Mouse (Mus musculus) c-Kit-positive CD71-positive TER-119-positive erythroid progenitor cells, embryonic 14.5 days (primary cell): ENCODE measurements at regions not wholly inside any gene's neighbourhood (a gene's known extent, or its start where the extent isn't known, plus 50 kb on each side); places are given as distances from the start of the nearest gene placed in this dataset.

Source experiments
- DNase-seq: peaks from one replicate; pipeline ENCODE4 v3.0.0-alpha.2; 2013; ENCODE audit warnings: low spot score

DNA sequence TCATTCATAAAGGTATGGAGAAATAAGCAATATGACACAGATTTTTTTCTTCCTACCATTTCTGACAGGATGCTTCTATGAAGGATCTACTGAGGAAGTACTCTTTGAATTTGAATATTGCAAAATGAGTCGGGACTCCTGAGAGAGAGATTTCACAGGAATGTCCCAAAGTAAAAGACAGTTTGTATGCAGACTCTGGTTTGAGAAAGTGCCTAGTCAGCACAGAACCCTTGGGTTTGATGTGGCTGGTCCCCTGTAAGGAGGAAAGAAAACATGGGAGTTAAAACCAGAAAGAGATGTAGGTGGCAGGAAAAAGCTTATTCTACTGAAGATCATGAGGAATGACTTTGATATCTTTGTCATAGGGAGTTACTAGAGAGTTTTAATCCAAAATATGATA is 405.6 kb upstream of the Klf4 start:
- no peak for DNase-seq

- no peak for DNase-seq
Observed at GRCm38 (mm10) chr4:55929141-55929782, 397.0 kb upstream of the Klf4 start.

- DNase-seq, result no peak
Observed at GRCm38 (mm10) chr4:55928670-55929069, 396.4 kb upstream of the Klf4 start.

GRCm38 (mm10) chr4:55928196-55928595 is 395.9 kb upstream of the Klf4 start:
- no peak for DNase-seq

DNA sequence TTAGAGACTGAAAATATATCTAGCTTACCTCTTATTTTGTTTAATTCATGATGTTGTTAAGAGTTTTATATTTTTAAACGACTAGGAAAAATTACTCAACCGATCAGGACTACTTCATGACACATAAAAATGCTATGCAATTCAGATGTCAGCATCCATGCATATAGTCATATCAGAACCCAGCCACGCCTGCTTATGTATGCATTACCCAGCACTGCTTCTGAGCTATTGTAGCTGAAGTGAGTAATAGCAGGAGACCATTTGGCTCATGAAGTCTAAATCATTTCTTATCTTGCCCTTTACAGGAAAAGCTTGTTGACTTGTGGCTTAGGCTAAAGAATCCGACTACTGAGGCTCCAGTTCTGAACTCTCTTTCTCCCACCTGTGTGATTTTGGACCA is 395.1 kb upstream of the Klf4 start:
- DNase-seq, result no peak

DNA sequence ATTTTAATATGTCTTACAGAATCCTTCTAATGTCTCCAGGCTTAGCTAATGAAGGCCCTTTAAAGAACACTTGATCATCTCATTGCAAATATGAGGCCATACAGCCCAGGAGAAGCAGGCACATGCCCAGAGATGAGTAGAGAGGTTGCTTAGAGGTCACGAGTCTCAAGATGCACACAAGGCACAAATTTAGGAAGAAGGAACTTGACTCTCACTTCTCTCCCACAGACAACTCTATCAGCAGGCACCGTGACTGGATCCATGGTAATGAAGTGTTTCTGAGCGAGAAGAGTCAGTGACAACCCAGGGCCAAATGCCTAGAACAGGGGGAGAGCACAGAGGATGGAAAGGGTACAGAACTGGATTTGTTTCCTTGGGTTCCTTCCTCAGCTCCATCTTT is 392.7 kb upstream of the Klf4 start:
- no peak for DNase-seq

GRCm38 (mm10) chr4:55921217-55921616 is 389.0 kb upstream of the Klf4 start:
- DNase-seq, result no peak

GRCm38 (mm10) chr4:55894116-55894885 is 362.0 kb upstream of the Klf4 start:
- DNase-seq, result no peak

DNA sequence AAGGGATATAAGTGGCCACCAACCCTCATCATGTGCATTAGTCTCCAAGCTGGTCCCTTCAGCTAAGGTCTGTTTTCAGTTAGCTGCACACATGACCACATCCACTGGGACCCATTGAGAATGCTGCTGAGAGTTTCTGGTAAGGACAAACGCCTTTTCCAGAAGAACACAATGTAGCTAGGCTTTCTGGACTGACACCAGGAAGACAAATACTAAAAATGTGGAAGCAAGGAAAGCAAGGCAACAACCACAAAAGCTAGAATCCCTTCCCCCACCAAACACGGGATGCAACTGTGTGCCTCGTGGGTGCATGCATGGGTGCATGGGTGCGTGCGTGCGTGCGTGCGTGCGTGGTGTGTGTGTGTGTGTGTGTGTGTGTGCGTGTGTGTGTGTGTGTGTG is 359.4 kb upstream of the Klf4 start:
- DNase-seq, result no peak

DNA sequence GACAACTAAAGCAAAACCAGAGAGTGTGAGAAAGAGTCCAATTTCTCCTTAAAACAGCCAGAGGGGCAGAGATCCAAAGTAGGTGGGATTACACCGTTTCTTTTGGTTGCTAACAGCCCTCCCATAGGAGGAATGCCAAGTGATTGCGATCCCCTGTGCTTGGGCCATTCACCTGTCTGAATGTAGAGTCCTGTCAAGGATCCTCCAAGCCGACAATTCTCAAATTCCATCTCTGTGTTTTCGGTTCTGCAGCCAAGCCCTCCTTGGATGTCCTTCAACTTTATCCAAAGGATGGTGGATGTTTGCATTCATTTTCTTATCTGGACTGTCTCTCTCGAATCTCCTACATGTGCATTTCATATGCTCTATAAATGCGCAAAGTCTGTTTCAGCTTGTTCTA is 355.3 kb upstream of the Klf4 start:
- DNase-seq, result no peak

DNA sequence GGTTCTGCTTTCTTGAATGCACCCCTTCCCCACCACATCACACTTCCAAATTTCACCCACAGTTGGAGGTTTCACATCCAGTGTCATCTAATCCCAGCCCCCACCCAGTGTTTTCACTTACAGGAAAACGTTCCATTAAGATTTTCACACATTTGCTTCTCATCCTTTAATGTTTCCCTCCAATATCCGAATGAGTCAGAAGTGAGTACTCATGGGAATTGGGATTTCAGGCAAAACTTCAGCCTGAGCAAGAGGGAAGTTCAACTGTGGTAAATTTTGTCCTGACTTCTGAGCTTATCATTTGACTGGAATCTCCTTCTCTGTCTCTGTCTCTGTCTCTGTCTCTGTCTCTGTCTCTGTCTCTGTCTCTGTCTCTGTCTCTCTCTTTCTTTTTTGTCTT is 350.3 kb upstream of the Klf4 start:
- no peak for DNase-seq

- DNase-seq, result no peak
Observed at GRCm38 (mm10) chr4:55875304-55875703, 343.0 kb upstream of the Klf4 start.

DNA sequence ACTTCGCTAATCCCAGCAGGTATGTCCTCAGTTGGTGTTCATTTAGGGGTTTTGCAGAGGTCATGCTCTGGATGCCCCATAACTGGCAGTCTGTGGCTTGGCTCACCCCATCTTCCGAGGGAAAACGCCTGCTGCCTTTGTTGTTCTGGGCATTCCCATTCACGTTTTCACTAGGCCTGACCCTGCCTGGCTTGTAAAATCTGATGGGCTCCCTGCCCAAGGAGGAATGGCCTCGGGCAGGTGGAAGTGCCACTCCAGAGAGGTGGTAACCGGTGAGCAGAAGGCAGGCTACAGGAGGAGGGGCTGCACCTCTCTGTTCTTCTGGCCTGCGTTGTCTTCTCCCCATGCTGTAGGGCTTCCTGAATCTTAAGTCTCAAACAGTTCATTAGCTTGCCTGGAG is 342.6 kb upstream of the Klf4 start:
- no peak for DNase-seq

DNA sequence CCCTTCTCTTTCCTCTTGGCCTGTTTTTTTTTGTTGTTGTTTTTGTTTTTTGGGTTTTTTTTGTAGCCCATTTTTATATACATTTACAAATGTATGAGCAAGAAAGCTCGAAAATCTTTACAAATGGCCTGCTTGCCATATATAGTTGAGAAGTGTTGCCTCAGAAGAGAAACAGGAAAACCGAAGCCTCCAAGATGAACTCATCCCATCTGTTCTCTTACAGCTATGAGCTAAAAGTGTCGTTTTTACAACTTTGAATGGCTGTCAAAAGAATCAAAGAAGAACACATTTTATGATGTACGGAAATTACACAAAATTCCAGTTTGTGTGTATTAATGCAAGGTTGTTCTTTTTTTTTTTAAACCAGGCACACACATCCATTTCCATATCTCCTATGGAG is 342.0 kb upstream of the Klf4 start:
- no peak for DNase-seq

GRCm38 (mm10) chr4:55860055-55860454 is 327.8 kb upstream of the Klf4 start:
- no peak for DNase-seq

GRCm38 (mm10) chr4:55859211-55859761 is 327.0 kb upstream of the Klf4 start:
- no peak for DNase-seq

- no peak for DNase-seq
Observed at GRCm38 (mm10) chr4:55851430-55851829, 319.2 kb upstream of the Klf4 start.

DNA sequence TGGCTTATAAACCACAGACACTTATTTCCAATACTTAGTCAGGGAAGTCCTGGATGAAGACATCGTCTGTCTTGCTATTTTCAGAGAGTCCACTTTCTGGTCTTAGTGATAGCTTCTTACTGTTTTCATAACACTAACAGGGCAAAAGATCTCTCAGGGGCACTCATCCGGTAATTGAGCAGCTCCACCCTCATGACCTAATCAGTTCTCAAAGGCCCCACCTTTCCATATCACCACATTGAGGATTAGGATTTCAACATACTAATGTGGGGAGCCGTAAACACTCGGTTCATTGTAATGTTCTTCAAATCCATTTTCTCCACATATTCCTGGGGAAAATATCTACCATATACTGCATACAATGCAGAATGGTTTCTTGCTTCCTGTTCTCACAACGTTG is 318.8 kb upstream of the Klf4 start:
- no peak for DNase-seq

- DNase-seq, result no peak
Observed at GRCm38 (mm10) chr4:55843727-55844401, 311.6 kb upstream of the Klf4 start.

- no peak for DNase-seq
Observed at GRCm38 (mm10) chr4:55838568-55838967, 306.3 kb upstream of the Klf4 start.

DNA sequence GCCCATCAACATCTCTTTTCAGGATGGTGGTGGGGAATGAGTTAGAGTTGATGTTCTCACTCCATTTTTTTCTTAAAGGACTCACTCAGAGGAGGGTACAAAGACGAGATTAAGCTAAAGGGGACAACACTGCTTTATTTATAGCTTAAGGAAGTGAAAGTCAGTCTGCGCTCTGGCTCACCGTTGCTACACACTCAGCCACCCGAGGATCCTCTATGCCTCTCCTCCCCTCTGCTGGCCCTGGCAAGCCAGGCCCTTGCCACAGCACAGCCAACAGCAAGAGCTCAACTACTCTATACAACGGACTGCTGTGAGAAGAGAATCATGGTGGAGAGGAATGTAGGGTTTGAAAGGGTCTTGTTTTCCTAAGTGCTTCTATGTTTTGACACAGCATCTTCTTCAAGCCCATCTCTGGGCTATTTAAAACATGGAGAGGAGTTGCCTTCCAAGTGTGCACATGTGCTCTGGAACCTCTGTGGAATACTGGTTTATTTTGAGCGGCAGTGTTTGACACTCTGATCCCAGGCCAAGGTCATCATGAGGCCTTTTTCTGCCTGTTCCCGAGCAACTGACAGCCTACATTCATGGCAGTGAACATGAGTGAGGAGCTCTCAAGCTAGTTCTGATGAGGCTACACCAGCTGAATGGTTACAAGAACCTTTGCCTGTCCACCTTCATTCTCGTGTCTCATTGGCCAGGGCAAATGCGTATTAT is 291.9 kb upstream of the Klf4 start:
- no peak for DNase-seq

DNA sequence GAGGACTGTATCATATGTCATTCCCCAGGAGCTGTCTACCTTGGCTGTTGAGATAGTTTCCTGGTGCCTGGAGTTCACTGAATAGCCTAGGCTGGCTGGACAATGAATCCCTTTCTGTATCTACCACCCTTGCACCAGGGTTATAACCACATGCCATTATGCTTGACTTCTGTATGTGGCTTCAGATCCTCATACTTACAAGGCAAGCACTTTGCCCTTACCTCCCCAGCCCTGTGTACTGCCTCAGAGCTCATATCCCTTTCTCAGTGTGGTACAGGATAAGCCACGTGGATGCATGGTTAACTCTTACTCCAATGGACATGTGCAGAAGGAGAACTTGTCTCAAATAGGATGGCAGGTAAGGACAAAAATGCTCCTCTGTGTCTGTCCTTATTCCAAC is 291.3 kb upstream of the Klf4 start:
- no peak for DNase-seq
